Mouse (Mus musculus): ENCODE measurements at regions not wholly inside any gene's neighbourhood (a gene's known extent, or its start where the extent isn't known, plus 50 kb on each side); places are given as distances from the start of the nearest gene placed in this dataset.

- TF ChIP-seq POLR2A (IDR thresholded peaks at IDR 0.05; ENCODE audit: extremely low read depth, insufficient read depth, low read length) = no peak
- TF ChIP-seq CTCF (IDR thresholded peaks at IDR 0.05; ENCODE audit: extremely low read depth, insufficient read depth, low read length) = no peak
Measured at GRCm38 (mm10) chr7:95823539-95823938, 347.5 kb upstream of the Tenm4 start.
